Mouse (Mus musculus): ENCODE results near the gene Gnb2. TPM values are rescaled to one million over a fixed set of nuclear protein-coding genes. Genes with fewer than 3 reads are reported as not detected.

The Gnb2 gene
- polyA plus RNA-seq, 1 experiment, result 439 TPM

- TF ChIP-seq GATA1 (IDR thresholded peaks at IDR 0.05; ENCODE audit: low read length), result no peak
Observed at GRCm38 (mm10) chr5:137512847-137513794, 20.2 kb downstream of the Gnb2 start.

- TF ChIP-seq GATA1 (IDR thresholded peaks at IDR 0.05; ENCODE audit: low read length), result no peak
Observed at GRCm38 (mm10) chr5:137511706-137512105, 21.6 kb downstream of the Gnb2 start.

- no peak for TF ChIP-seq GATA1 (IDR thresholded peaks at IDR 0.05; ENCODE audit: low read length)
Observed at GRCm38 (mm10) chr5:137510573-137511390, 22.5 kb downstream of the Gnb2 start.

GRCm38 (mm10) chr5:137510014-137510501, 23.3 kb downstream of the Gnb2 start:
- no peak for TF ChIP-seq GATA1 (IDR thresholded peaks at IDR 0.05; ENCODE audit: low read length)

- TF ChIP-seq GATA1 (IDR thresholded peaks at IDR 0.05; ENCODE audit: low read length), result no peak
Observed at GRCm38 (mm10) chr5:137504041-137504440, 29.3 kb downstream of the Gnb2 start.

GRCm38 (mm10) chr5:137502667-137503110, 30.6 kb downstream of the Gnb2 start:
- no peak for TF ChIP-seq GATA1 (IDR thresholded peaks at IDR 0.05; ENCODE audit: low read length)

- TF ChIP-seq GATA1 (IDR thresholded peaks at IDR 0.05; ENCODE audit: low read length), result no peak
Observed at GRCm38 (mm10) chr5:137501709-137502666, 31.3 kb downstream of the Gnb2 start, which contains the start of gene Pop7. Pop7 (minus strand) TSS chr5:137502518.

- no peak for TF ChIP-seq GATA1 (IDR thresholded peaks at IDR 0.05; ENCODE audit: low read length)
Observed at GRCm38 (mm10) chr5:137500186-137500585, 33.1 kb downstream of the Gnb2 start.

GRCm38 (mm10) chr5:137493831-137494230, 39.5 kb downstream of the Gnb2 start:
- TF ChIP-seq GATA1 (IDR thresholded peaks at IDR 0.05; ENCODE audit: low read length), result no peak

- TF ChIP-seq GATA1 (IDR thresholded peaks at IDR 0.05; ENCODE audit: low read length), result no peak
Observed at GRCm38 (mm10) chr5:137491559-137491958, 41.8 kb downstream of the Gnb2 start.

GRCm38 (mm10) chr5:137487616-137488015, 45.7 kb downstream of the Gnb2 start:
- no peak for TF ChIP-seq GATA1 (IDR thresholded peaks at IDR 0.05; ENCODE audit: low read length)

GRCm38 (mm10) chr5:137485851-137486155, 47.5 kb downstream of the Gnb2 start:
- TF ChIP-seq GATA1 (IDR thresholded peaks at IDR 0.05; ENCODE audit: low read length), result no peak

GRCm38 (mm10) chr5:137485071-137485850, 48.0 kb downstream of the Gnb2 start:
- TF ChIP-seq GATA1 (IDR thresholded peaks at IDR 0.05; ENCODE audit: low read length), result no peak

GRCm38 (mm10) chr5:137481897-137482296, 51.4 kb downstream of the Gnb2 start:
- no peak for TF ChIP-seq GATA1 (IDR thresholded peaks at IDR 0.05; ENCODE audit: low read length)

Measured in G1E-ER4 (cell line).